Mouse (Mus musculus) MEL (cell line): Measurements from ENCODE around the gene Fktn.

Experiments
- CHD2 ChIP-seq: IDR thresholded peaks from 2 replicates; pipeline ENCODE4 v1.6.1; 2011; ENCODE audit warnings: low read length, improper control_type of control experiment
- CTCF ChIP-seq, 3 experiments: IDR thresholded peaks in 2 of 3; conservative IDR thresholded peaks in 1 of 3; 2 replicates each; pipeline ENCODE4 v1.5.1; 2011 to 2012; ENCODE audit warnings: low read length in 3 of 3, low read depth in 2 of 3, mild to moderate bottlenecking in 2 of 3, improper control_type of control experiment in 1 of 3, inconsistent platforms in 1 of 3, mixed read lengths in 1 of 3, moderate library complexity in 1 of 3; ENCODE audit not compliant: control insufficient read depth in 1 of 3, insufficient read depth in 1 of 3, poor library complexity in 1 of 3, severe bottlenecking in 1 of 3
- E2F4 ChIP-seq: IDR thresholded peaks from 2 replicates; pipeline ENCODE4 v1.6.1; 2011; ENCODE audit warnings: low read depth, low read length, improper control_type of control experiment, borderline replicate concordance
- EP300 ChIP-seq, 2 experiments: IDR thresholded peaks; 2 replicates each; pipeline ENCODE4 v1.6.1; 2011; ENCODE audit warnings: improper control_type of control experiment in 2 of 2, low read length in 2 of 2, low read depth in 1 of 2, mild to moderate bottlenecking in 1 of 2
- MXI1 ChIP-seq: IDR thresholded peaks from 2 replicates; pipeline ENCODE4 v1.6.1; 2011; ENCODE audit warnings: mild to moderate bottlenecking, low read depth, low read length, improper control_type of control experiment
- POLR2A ChIP-seq, 2 experiments: IDR thresholded peaks; 2 replicates each; pipeline ENCODE4 v1.6.1; 2011 to 2012; ENCODE audit warnings: low read length in 2 of 2, mild to moderate bottlenecking in 2 of 2, control low read depth in 1 of 2, improper control_type of control experiment in 1 of 2, low read depth in 1 of 2, moderate library complexity in 1 of 2; ENCODE audit not compliant: control insufficient read depth in 1 of 2, insufficient read depth in 1 of 2, poor library complexity in 1 of 2
- RCOR1 ChIP-seq: IDR thresholded peaks from 2 replicates; pipeline ENCODE4 v1.6.1; 2012; ENCODE audit warnings: low read depth, mild to moderate bottlenecking, inconsistent platforms, low read length, improper control_type of control experiment
- UBTF ChIP-seq: IDR thresholded peaks from 2 replicates; pipeline ENCODE4 v1.6.1; 2012; ENCODE audit warnings: low read depth, mild to moderate bottlenecking, inconsistent platforms, low read length, improper control_type of control experiment, moderate library complexity, borderline replicate concordance; ENCODE audit not compliant: insufficient read depth
- ZKSCAN1 ChIP-seq: IDR thresholded peaks from 2 replicates; pipeline ENCODE4 v1.6.1; 2012; ENCODE audit warnings: low read depth, mild to moderate bottlenecking, inconsistent platforms, low read length, improper control_type of control experiment, moderate library complexity

GRCm38 (mm10) chr4:53795086-53795485 is 81.3 kb downstream of the Fktn start:
- TF ChIP-seq UBTF (no peak), MXI1 (no peak), EP300 (IDR thresholded peaks at IDR 0.05; ENCODE audit: low read depth in 1 of 2, low read length in 2 of 2) (no peak), ZKSCAN1 (no peak), CHD2 (no peak), POLR2A (IDR thresholded peaks at IDR 0.05; ENCODE audit: control insufficient read depth in 1 of 2, insufficient read depth in 1 of 2, low read depth in 1 of 2, low read length in 2 of 2, poor library complexity in 1 of 2) (no peak), E2F4 (no peak), RCOR1 (no peak), CTCF (IDR thresholded peaks at IDR 0.05 in 2 of 3, conservative IDR thresholded peaks at IDR 0.05 in 1 of 3; ENCODE audit: control insufficient read depth in 1 of 3, insufficient read depth in 1 of 3, low read depth in 2 of 3, low read length in 3 of 3, poor library complexity in 1 of 3, severe bottlenecking in 1 of 3) (no peak)
